Mouse (Mus musculus) CH12.LX (cell line): Measurements from ENCODE around the gene D10Wsu102e. TPM values are rescaled to one million over a fixed set of nuclear protein-coding genes. Genes with fewer than 3 reads are reported as not detected.

Experiments
- DNase-seq: peaks from one replicate; pipeline ENCODE4 v3.0.0-alpha.2; 2013; ENCODE audit errors: extremely low read depth
- H3K27ac ChIP-seq: 2 replicates; pipeline ENCODE4 v1.5.1; 2012; ENCODE audit warnings: low read depth, mild to moderate bottlenecking, control low read depth, moderate library complexity; ENCODE audit not compliant: insufficient read depth
- H3K27me3 ChIP-seq: replicated peaks from 2 replicates; pipeline ENCODE3; 2012; ENCODE audit warnings: inconsistent platforms
- H3K36me3 ChIP-seq, 2 experiments: replicated peaks in 1 of 2; 2 replicates each; pipeline versions ENCODE3 to v1.6.1; 2012; ENCODE audit warnings: inconsistent platforms in 1 of 2, low read length in 1 of 2, mild to moderate bottlenecking in 1 of 2, mixed read lengths in 1 of 2, moderate library complexity in 1 of 2; ENCODE audit not compliant: control insufficient read depth in 1 of 2, insufficient read depth in 1 of 2
- H3K4me1 ChIP-seq, 2 experiments: 2 replicates each; pipeline ENCODE4 v1.6.1; 2012; ENCODE audit warnings: inconsistent platforms in 1 of 2, moderate library complexity in 1 of 2; ENCODE audit not compliant: insufficient read depth in 2 of 2, control insufficient read depth in 1 of 2
- H3K4me2 ChIP-seq: 2 replicates; pipeline ENCODE4 v1.6.1; 2012; ENCODE audit warnings: low read depth, mild to moderate bottlenecking, control low read depth; ENCODE audit not compliant: poor library complexity, insufficient read depth, severe bottlenecking
- H3K4me3 ChIP-seq, 3 experiments: fragments of 150-350 bp in 1 of 3; sonication (generic) in 1 of 3; replicated peaks in 1 of 3; 2 replicates each; pipeline versions ENCODE3 to v1.5.1; 2011 to 2012; ENCODE audit warnings: low read depth in 2 of 3, low read length in 2 of 3, mild to moderate bottlenecking in 2 of 3, moderate library complexity in 2 of 3, control low read depth in 1 of 3, improper control_type of control experiment in 1 of 3, inconsistent platforms in 1 of 3, mixed read lengths in 1 of 3; ENCODE audit not compliant: poor library complexity in 1 of 3
- H3K79me2 ChIP-seq: replicated peaks from 2 replicates; pipeline ENCODE4 v1.6.1; 2012; ENCODE audit warnings: mild to moderate bottlenecking, moderate library complexity; ENCODE audit not compliant: control insufficient read depth, poor library complexity, insufficient read depth, severe bottlenecking; ENCODE audit errors: extremely low read depth
- H3K9ac ChIP-seq: 2 replicates; pipeline ENCODE4 v1.6.1; 2012; ENCODE audit warnings: low read depth, mild to moderate bottlenecking, control low read depth, moderate library complexity; ENCODE audit not compliant: insufficient read depth
- H3K9me3 ChIP-seq: replicated peaks from 2 replicates; pipeline ENCODE3; 2012; ENCODE audit warnings: low read length, inconsistent platforms, mixed read lengths
- BHLHE40 ChIP-seq: IDR thresholded peaks from 2 replicates; pipeline ENCODE4 v1.6.1; 2011; ENCODE audit warnings: mild to moderate bottlenecking, low read depth, low read length, improper control_type of control experiment
- CHD1 ChIP-seq: IDR thresholded peaks from 2 replicates; pipeline ENCODE4 v1.6.1; 2012; ENCODE audit warnings: low read depth, low read length, improper control_type of control experiment, inconsistent platforms
- CHD2 ChIP-seq: IDR thresholded peaks from 2 replicates; pipeline ENCODE4 v1.6.1; 2011; ENCODE audit warnings: low read length, improper control_type of control experiment
- CTCF ChIP-seq, 2 experiments: IDR thresholded peaks in 1 of 2; conservative IDR thresholded peaks in 1 of 2; 2 replicates each; pipeline ENCODE4 v1.5.1; 2011 to 2012; ENCODE audit warnings: low read depth in 2 of 2, low read length in 2 of 2, improper control_type of control experiment in 1 of 2, inconsistent platforms in 1 of 2, mild to moderate bottlenecking in 1 of 2, moderate library complexity in 1 of 2
- E2F4 ChIP-seq: IDR thresholded peaks from 2 replicates; pipeline ENCODE4 v1.6.1; 2011; ENCODE audit warnings: low read depth, low read length, improper control_type of control experiment; ENCODE audit not compliant: insufficient replicate concordance
- ELF1 ChIP-seq: IDR thresholded peaks from 2 replicates; pipeline ENCODE4 v1.6.1; 2014; ENCODE audit warnings: low read depth, mild to moderate bottlenecking, inconsistent platforms, low read length, improper control_type of control experiment
- EP300 ChIP-seq: IDR thresholded peaks from 2 replicates; pipeline ENCODE4 v1.6.1; 2011; ENCODE audit warnings: low read length, improper control_type of control experiment
- GABPA ChIP-seq: IDR thresholded peaks from 2 replicates; pipeline ENCODE4 v1.6.1; 2012; ENCODE audit warnings: low read depth, low read length, improper control_type of control experiment, inconsistent platforms; ENCODE audit not compliant: insufficient replicate concordance
- IRF4 ChIP-seq: IDR thresholded peaks from 2 replicates; pipeline ENCODE4 v1.6.1; 2014; ENCODE audit warnings: low read depth, mild to moderate bottlenecking, inconsistent platforms, low read length, improper control_type of control experiment
- JUN ChIP-seq: IDR thresholded peaks from 2 replicates; pipeline ENCODE4 v1.6.1; 2011; ENCODE audit warnings: low read depth, mild to moderate bottlenecking, low read length, improper control_type of control experiment, moderate library complexity; ENCODE audit not compliant: insufficient read depth
- JUND ChIP-seq: conservative IDR thresholded peaks from 2 replicates; pipeline ENCODE4 v1.6.1; 2011; ENCODE audit warnings: low read depth, low read length, improper control_type of control experiment
- MAFK ChIP-seq: IDR thresholded peaks from 2 replicates; pipeline ENCODE4 v1.6.1; 2011; ENCODE audit warnings: low read length, improper control_type of control experiment; ENCODE audit not compliant: insufficient replicate concordance
- MAZ ChIP-seq: IDR thresholded peaks from 2 replicates; pipeline ENCODE4 v1.6.1; 2012; ENCODE audit warnings: low read depth, mild to moderate bottlenecking, inconsistent platforms, low read length, improper control_type of control experiment, moderate library complexity
- MXI1 ChIP-seq: IDR thresholded peaks from 2 replicates; pipeline ENCODE4 v1.6.1; 2011; ENCODE audit warnings: mild to moderate bottlenecking, low read depth, low read length, improper control_type of control experiment
- MYC ChIP-seq: IDR thresholded peaks from 2 replicates; pipeline ENCODE4 v1.6.1; 2011; ENCODE audit warnings: low read depth, mild to moderate bottlenecking, improper control_type of control experiment, low read length
- PAX5 ChIP-seq: IDR thresholded peaks from 2 replicates; pipeline ENCODE4 v1.6.1; 2012; ENCODE audit warnings: low read length, inconsistent platforms, mixed read lengths
- RAD21 ChIP-seq: IDR thresholded peaks from 2 replicates; pipeline ENCODE4 v1.6.1; 2011; ENCODE audit warnings: low read depth, mild to moderate bottlenecking, low read length, improper control_type of control experiment, moderate library complexity
- RCOR1 ChIP-seq: conservative IDR thresholded peaks from 2 replicates; pipeline ENCODE4 v1.6.1; 2012; ENCODE audit warnings: low read depth, mild to moderate bottlenecking, inconsistent platforms, low read length, improper control_type of control experiment
- SIN3A ChIP-seq: IDR thresholded peaks from 2 replicates; pipeline ENCODE4 v1.6.1; 2012; ENCODE audit warnings: low read length, improper control_type of control experiment, inconsistent platforms
- SMC3 ChIP-seq: IDR thresholded peaks from 2 replicates; pipeline ENCODE4 v1.6.1; 2011; ENCODE audit warnings: low read depth, low read length, improper control_type of control experiment
- TBP ChIP-seq: conservative IDR thresholded peaks from 2 replicates; pipeline ENCODE4 v1.6.1; 2011; ENCODE audit warnings: low read depth, low read length, improper control_type of control experiment
- TCF12 ChIP-seq: IDR thresholded peaks from 2 replicates; pipeline ENCODE4 v1.6.1; 2014; ENCODE audit warnings: low read depth, mild to moderate bottlenecking, inconsistent platforms, low read length, improper control_type of control experiment
- UBTF ChIP-seq: IDR thresholded peaks from 2 replicates; pipeline ENCODE4 v1.6.1; 2012; ENCODE audit warnings: low read depth, mild to moderate bottlenecking, inconsistent platforms, low read length, improper control_type of control experiment, moderate library complexity
- USF1 ChIP-seq: IDR thresholded peaks from 2 replicates; pipeline ENCODE4 v1.6.1; 2014; ENCODE audit warnings: low read depth, mild to moderate bottlenecking, inconsistent platforms, low read length, improper control_type of control experiment
- ZC3H11A ChIP-seq: IDR thresholded peaks from 2 replicates; pipeline ENCODE4 v1.6.1; 2012; ENCODE audit warnings: low read depth, mild to moderate bottlenecking, inconsistent platforms, low read length, improper control_type of control experiment
- ZKSCAN1 ChIP-seq: IDR thresholded peaks from 2 replicates; pipeline ENCODE4 v1.6.1; 2012; ENCODE audit warnings: low read depth, inconsistent platforms, low read length, improper control_type of control experiment, borderline replicate concordance
- ZMIZ1 ChIP-seq: IDR thresholded peaks from 2 replicates; pipeline ENCODE4 v1.6.1; 2012; ENCODE audit warnings: low read depth, mild to moderate bottlenecking, inconsistent platforms, low read length, improper control_type of control experiment
- ZNF384 ChIP-seq: IDR thresholded peaks from 2 replicates; pipeline ENCODE4 v1.6.1; 2012; ENCODE audit warnings: low read depth, low read length, improper control_type of control experiment, inconsistent platforms
- dilution Hi-C: fragments of 300-500 bp; cut with MboI; formaldehyde crosslinking; loops from 2 replicates; pipeline ENCODE4 v1.14.3; 2020; ENCODE audit warnings: low sequenced_read_pairs; ENCODE audit not compliant: extremely low pct_unique_long_range_greater_than_20kb, extremely low pct_ligation_motif_present
- in situ Hi-C: fragments of 300-500 bp; cut with MboI; formaldehyde crosslinking; loops from 3 replicates; pipeline ENCODE4 v1.14.3; 2019; ENCODE audit warnings: low sequenced_read_pairs, low pct_ligation_motif_present, low pct_unique_long_range_greater_than_20kb, mixed read lengths
- polyA plus RNA-seq: library from polyadenylated mRNA; unstranded; fragments of >175 nt; gene quantifications from 2 replicates; pipeline ENCODE4 v1.2.1, GENCODE M21; 2012; ENCODE audit warnings: low read depth; ENCODE audit not compliant: insufficient read length
- total RNA-seq, 2 experiments: library from RNA; depleted of rRNA; stranded (reverse); fragments of 300-350 nt in 1 of 2; fragments of >200 nt in 1 of 2; gene quantifications; 2 replicates each; pipeline ENCODE4 v1.2.3; 2012 to 2014

D10Wsu102e gene
- total and polyA plus RNA-seq, 3 experiments: 1.0 to 1.6 (median 1.6) TPM

- H3K4me3 ChIP-seq: no peak overlapping the region
- H3K79me2 ChIP-seq: no peaks in the 10 kb centered on the region
- peaks cover 5 to 24% of the 10 kb centered on the region in 2 experiments; a peak in 3 of 4 replicates for H3K4me1 ChIP-seq
- in situ Hi-C loops (loop anchor here (10.0 kb wide), 1 partner anchor 604 kb away; no protein-coding TSS in a partner anchor), dilution Hi-C loops (no loop called here)
- H3K36me3 ChIP-seq: no peaks in the 10 kb centered on the region
- TF ChIP-seq CTCF (conservative IDR thresholded peaks at IDR 0.05 in 1 of 2, IDR thresholded peaks at IDR 0.05 in 1 of 2; ENCODE audit: low read depth in 2 of 2, low read length in 2 of 2): peak; percentile 74 to 79
- TF ChIP-seq JUN: no peak
- TF ChIP-seq PAX5: no peak
- TF ChIP-seq IRF4: peak; percentile 73; the same call in 1 of the 2 replicates
- TF ChIP-seq ZC3H11A: peak; percentile 55
- TF ChIP-seq GABPA: no peak
- peak; percentile 32; the same call in 1 of the 2 replicates for TF ChIP-seq TCF12
- 0 out of 2 replicates have a peak, but pooled peaks have one; percentile 7 for TF ChIP-seq BHLHE40
- no peak for TF ChIP-seq ZKSCAN1
- TF ChIP-seq ZMIZ1: no peak
- TF ChIP-seq RAD21: peak; percentile 88
- 0 out of 2 replicates have a peak, but pooled peaks have one; percentile 29 for TF ChIP-seq ELF1
- TF ChIP-seq MAZ: no peak
- TF ChIP-seq UBTF: no peak
- TF ChIP-seq RCOR1: 0 out of 2 replicates have a peak, but pooled peaks have one; percentile 50
- peak; percentile 60 for TF ChIP-seq EP300
- 0 out of 2 replicates have a peak, but pooled peaks have one; percentile 20 for TF ChIP-seq JUND
- TF ChIP-seq SMC3: peak; percentile 80
- H3K4me2 ChIP-seq: 0 out of 2 replicates have a peak overlapping the region, but pooled peaks have one; percentile 17
- no peak overlapping the region for H3K27ac ChIP-seq
- H3K27me3 ChIP-seq: no peaks in the 10 kb centered on the region
- no peak overlapping the region for H3K9ac ChIP-seq
- DNase-seq: peak; percentile 72
- H3K9me3 ChIP-seq: no peaks in the 10 kb centered on the region
Measured at GRCm38 (mm10) chr10:83508962-83509660, 149.1 kb downstream of the D10Wsu102e start.

GRCm38 (mm10) chr10:83511304-83511703 lies 151.3 kb downstream of the D10Wsu102e start:
- H3K9ac ChIP-seq: no peak overlapping the region

More at GRCm38 (mm10) chr10:83511304-83511703, 151.3 kb downstream of the D10Wsu102e start:
- no peak overlapping the region for H3K4me3 ChIP-seq
- no peaks in the 10 kb centered on the region for H3K36me3 ChIP-seq
- no peak overlapping the region for H3K27ac ChIP-seq
- dilution Hi-C loops (no loop called here), in situ Hi-C loops (no loop called here)
- TF ChIP-seq MAFK (no peak), JUN (no peak), UBTF (no peak), IRF4 (no peak), USF1 (no peak), TCF12 (no peak), TBP (no peak), MYC (no peak), CTCF (conservative IDR thresholded peaks at IDR 0.05 in 1 of 2, IDR thresholded peaks at IDR 0.05 in 1 of 2; ENCODE audit: low read depth in 2 of 2, low read length in 2 of 2) (no peak), ZMIZ1 (no peak), RAD21 (no peak), E2F4 (no peak), CHD1 (no peak), CHD2 (no peak), SMC3 (no peak), SIN3A (no peak), ZNF384 (no peak), MXI1 (no peak), GABPA (no peak), ZC3H11A (no peak)
- H3K4me2 ChIP-seq: no peak overlapping the region
- no peak for DNase-seq
- peaks cover 5 to 24% of the 10 kb centered on the region in 2 experiments; a peak in 3 of 4 replicates for H3K4me1 ChIP-seq
- no peaks in the 10 kb centered on the region for H3K79me2 ChIP-seq
- H3K27me3 ChIP-seq: no peaks in the 10 kb centered on the region
- no peaks in the 10 kb centered on the region for H3K9me3 ChIP-seq
